Mouse (Mus musculus) liver, embryonic 11.5 days (tissue): ENCODE data around the gene Zfp384. TPM values are rescaled to one million over a fixed set of nuclear protein-coding genes. Genes with fewer than 3 reads are reported as not detected.

Experiments
- ATAC-seq: fragments of 200-750 bp; cut with Nextera tagmentation; replicated peaks from 2 replicates; pipeline ENCODE4 v1.8.0; 2017; ENCODE audit warnings: moderate number of reproducible peaks, mild to moderate bottlenecking, moderate TSS enrichment, moderate library complexity; ENCODE audit not compliant: low FRiP score
- DNase-seq: peaks from one replicate; pipeline ENCODE4 v3.0.0-alpha.2; 2017; ENCODE audit warnings: low spot score
- H3K27ac ChIP-seq: fragments of 300-500 bp; sonication (generic); 2 replicates; pipeline ENCODE4 v1.5.1; 2014; ENCODE audit warnings: mild to moderate bottlenecking, low read depth, low read length, control low read depth
- H3K27me3 ChIP-seq: fragments of 300-500 bp; sonication (generic); replicated peaks from 2 replicates; pipeline ENCODE4 v1.6.1; 2014; ENCODE audit warnings: low read length, mixed read lengths; ENCODE audit not compliant: control insufficient read depth, insufficient read depth
- H3K36me3 ChIP-seq: fragments of 300-500 bp; sonication (generic); 2 replicates; pipeline ENCODE4 v1.6.1; 2014; ENCODE audit warnings: mild to moderate bottlenecking, low read length, moderate library complexity, mixed read lengths; ENCODE audit not compliant: control insufficient read depth, insufficient read depth
- H3K4me1 ChIP-seq: fragments of 300-500 bp; sonication (generic); replicated peaks from 2 replicates; pipeline ENCODE4 v1.6.1; 2014; ENCODE audit warnings: low read length, mixed read lengths; ENCODE audit not compliant: control insufficient read depth, insufficient read depth
- H3K4me2 ChIP-seq: fragments of 300-500 bp; sonication (generic); 2 replicates; pipeline ENCODE4 v1.6.1; 2014; ENCODE audit warnings: mild to moderate bottlenecking, control low read depth, moderate library complexity
- H3K4me3 ChIP-seq: fragments of 300-500 bp; sonication (generic); 2 replicates; pipeline ENCODE4 v1.5.1; 2014; ENCODE audit warnings: low read depth, low read length, control low read depth
- H3K9ac ChIP-seq: fragments of 300-500 bp; sonication (generic); 2 replicates; pipeline ENCODE4 v1.6.1; 2014; ENCODE audit warnings: low read depth, low read length, control low read depth
- H3K9me3 ChIP-seq: fragments of 300-500 bp; sonication (generic); 2 replicates; pipeline ENCODE4 v1.6.1; 2016; ENCODE audit warnings: low read length, inconsistent platforms, mixed read lengths; ENCODE audit not compliant: control insufficient read depth
- WGBS: fragments of 180-500 bp; shearing (Covaris S2); extraction: QIAGEN DNeasy Blood & Tissue Kit; methylation state at CpG from one replicate; pipeline ENCODE4 v1.1.7; 2014; 5-methylcytosine and 5-hydroxymethylcytosine counted together
- polyA plus RNA-seq: library from polyadenylated mRNA; unstranded; fragments of >200 nt; fragmentation: Nextera tagmentation; extraction: Ambion mirVana; gene quantifications from 2 replicates; pipeline ENCODE4 v1.2.1, GENCODE M21; 2014

Zfp384 gene
- polyA plus RNA-seq, 1 experiment from 2014 or later: 7.9 TPM

GRCm38 (mm10) chr6:125038666-125039065 is 29.7 kb downstream of the Zfp384 start:
- peaks cover 11% of the 10 kb centered on the region for H3K4me1 ChIP-seq
- H3K27ac ChIP-seq: peak overlapping the region; percentile 85
- H3K9me3 ChIP-seq: no peaks in the 10 kb centered on the region
- WGBS: 86% methylated on average over 4 of the region's 4 CpGs
- H3K27me3 ChIP-seq: no peaks in the 10 kb centered on the region
- H3K4me3 ChIP-seq: peak overlapping the region; percentile 56
- H3K9ac ChIP-seq: peak overlapping the region; percentile 73; the same call in 1 of the 2 replicates
- ATAC-seq: no peak
- peaks cover 8% of the 10 kb centered on the region for H3K36me3 ChIP-seq
- H3K4me2 ChIP-seq: peak overlapping the region; percentile 77
- DNase-seq: no peak

GRCm38 (mm10) chr6:125039131-125039530 is 30.2 kb downstream of the Zfp384 start:
- Histone ChIP-seq H3K4me1 (peaks cover 11% of the 10 kb centered on the region), H3K9me3 (no peaks in the 10 kb centered on the region), H3K4me3 (peak overlapping the region; percentile 56), H3K9ac (peak overlapping the region; percentile 73), H3K4me2 (peak overlapping the region; percentile 77), H3K27ac (peak overlapping the region; percentile 85), H3K36me3 (peaks cover 8% of the 10 kb centered on the region), H3K27me3 (no peaks in the 10 kb centered on the region)
- peak; percentile 51 for DNase-seq
- WGBS: 8% methylated on average over 8 of the region's 8 CpGs
- ATAC-seq: no peak; the same call in 1 of the 2 replicates

- Histone ChIP-seq H3K4me2 (peak within 1 kb of the TSS; percentile 92), H3K27ac (peak within 1 kb of the TSS; percentile 85), H3K9me3 (no peaks in the 10 kb centered on the region), H3K4me3 (peak within 1 kb of the TSS; percentile 56), H3K4me1 (peaks cover 11% of the 10 kb centered on the region), H3K36me3 (peaks cover 10% of the 10 kb centered on the region), H3K9ac (peak within 1 kb of the TSS; percentile 73), H3K27me3 (no peaks in the 10 kb centered on the region)
- ATAC-seq (peak; percentile 95), DNase-seq (peak; percentile 81)
- WGBS: under 1% methylated on average over 26 of the region's 26 CpGs
Measured at GRCm38 (mm10) chr6:125039533-125040153, 30.7 kb downstream of the Zfp384 start, which contains the start of gene Ing4. Gene Ing4 (plus strand): TSS chr6:125039760.

- Histone ChIP-seq H3K4me2 (peak overlapping the region; percentile 92), H3K4me3 (peak overlapping the region; percentile 56), H3K36me3 (peaks cover 10% of the 10 kb centered on the region), H3K9ac (peak overlapping the region; percentile 42), H3K27ac (0 out of 2 replicates have a peak overlapping the region, but pooled peaks have one; percentile 2), H3K9me3 (no peaks in the 10 kb centered on the region), H3K27me3 (no peaks in the 10 kb centered on the region), H3K4me1 (peaks cover 11% of the 10 kb centered on the region)
- 13% methylated on average over 7 of the region's 7 CpGs for WGBS
- no peak for ATAC-seq
- no peak for DNase-seq
Measured at GRCm38 (mm10) chr6:125040221-125040620, 31.3 kb downstream of the Zfp384 start.

- Histone ChIP-seq H3K4me3 (no peak overlapping the region; the same call in 1 of the 2 replicates), H3K36me3 (peaks cover 5% of the 10 kb centered on the region; the same call in 1 of the 2 replicates), H3K9ac (no peak overlapping the region), H3K4me2 (peak overlapping the region; percentile 92), H3K27me3 (no peaks in the 10 kb centered on the region), H3K4me1 (peaks cover 11% of the 10 kb centered on the region), H3K9me3 (no peaks in the 10 kb centered on the region), H3K27ac (0 out of 2 replicates have a peak overlapping the region, but pooled peaks have one; percentile 19)
- ATAC-seq (no peak), DNase-seq (no peak)
- 61% methylated on average over 7 of the region's 7 CpGs for WGBS
Measured at GRCm38 (mm10) chr6:125041047-125041446, 32.1 kb downstream of the Zfp384 start.

GRCm38 (mm10) chr6:125042081-125042480 is 33.1 kb downstream of the Zfp384 start:
- H3K36me3 ChIP-seq: peaks cover 8% of the 10 kb centered on the region; the same call in 1 of the 2 replicates
- H3K27me3 ChIP-seq: no peaks in the 10 kb centered on the region
- H3K9ac ChIP-seq: no peak overlapping the region
- no peaks in the 10 kb centered on the region for H3K9me3 ChIP-seq
- DNase-seq (no peak), ATAC-seq (no peak)
- no peak overlapping the region for H3K4me3 ChIP-seq
- no peak overlapping the region for H3K4me2 ChIP-seq
- H3K27ac ChIP-seq: no peak overlapping the region
- H3K4me1 ChIP-seq: peaks cover 11% of the 10 kb centered on the region
- WGBS: 80% methylated on average over 7 of the region's 7 CpGs

- no peaks in the 10 kb centered on the region for H3K27me3 ChIP-seq
- ATAC-seq: peak; percentile 33
- no peak overlapping the region for H3K9ac ChIP-seq
- peaks cover 26% of the 10 kb centered on the region for H3K36me3 ChIP-seq
- WGBS: 38% methylated on average over 5 of the region's 5 CpGs
- no peak overlapping the region for H3K27ac ChIP-seq
- peak; percentile 72 for DNase-seq
- H3K4me2 ChIP-seq: no peak overlapping the region
- H3K4me1 ChIP-seq: peaks cover 9% of the 10 kb centered on the region; the same call in 1 of the 2 replicates
- no peak overlapping the region for H3K4me3 ChIP-seq
- no peaks in the 10 kb centered on the region for H3K9me3 ChIP-seq
Measured at GRCm38 (mm10) chr6:125046691-125047090, 37.7 kb downstream of the Zfp384 start.

- H3K27ac ChIP-seq: no peak within 1 kb of the TSS
- H3K4me3 ChIP-seq: no peak within 1 kb of the TSS
- DNase-seq (no peak), ATAC-seq (no peak)
- WGBS: 33% methylated on average over 20 of the region's 20 CpGs
- H3K9ac ChIP-seq: no peak within 1 kb of the TSS
- H3K9me3 ChIP-seq: no peaks in the 10 kb centered on the region
- H3K27me3 ChIP-seq: no peaks in the 10 kb centered on the region
- H3K4me1 ChIP-seq: peaks cover 7% of the 10 kb centered on the region; the same call in 1 of the 2 replicates
- H3K36me3 ChIP-seq: peaks cover 23% of the 10 kb centered on the region
- peak within 1 kb of the TSS; percentile 29; the same call in 1 of the 2 replicates for H3K4me2 ChIP-seq
Measured at GRCm38 (mm10) chr6:125049678-125050077, 40.7 kb downstream of the Zfp384 start, which contains the start of gene Acrbp. Gene Acrbp (plus strand): TSS chr6:125049689.

GRCm38 (mm10) chr6:125051237-125051636 is 42.3 kb downstream of the Zfp384 start:
- no peak for DNase-seq

More at GRCm38 (mm10) chr6:125051237-125051636, 42.3 kb downstream of the Zfp384 start:
- Histone ChIP-seq H3K27ac (no peak overlapping the region), H3K36me3 (peaks cover 22% of the 10 kb centered on the region), H3K4me2 (no peak overlapping the region), H3K9ac (no peak overlapping the region), H3K27me3 (no peaks in the 10 kb centered on the region), H3K9me3 (no peaks in the 10 kb centered on the region), H3K4me3 (no peak overlapping the region), H3K4me1 (peaks cover 7% of the 10 kb centered on the region; the same call in 1 of the 2 replicates)
- 64% methylated on average over 5 of the region's 5 CpGs for WGBS
- no peak for ATAC-seq
